Mouse (Mus musculus) frontal cortex, postnatal 25 days (tissue): ENCODE data around the gene Hnrnpab.

Experiments used
- DNase-seq, 2 experiments: peaks; one replicate each; pipeline ENCODE4 v3.0.0; 2022; ENCODE audit warnings: low spot score in 2 of 2

The Hnrnpab gene

GRCm38 (mm10) chr11:51565951-51566350 lies 40.7 kb downstream of the Hnrnpab start:
- DNase-seq, result no peak

- no peak for DNase-seq
These were observed 41.6 kb downstream of the Hnrnpab start for GRCm38 (mm10) chr11:51565062-51565461.

DNA sequence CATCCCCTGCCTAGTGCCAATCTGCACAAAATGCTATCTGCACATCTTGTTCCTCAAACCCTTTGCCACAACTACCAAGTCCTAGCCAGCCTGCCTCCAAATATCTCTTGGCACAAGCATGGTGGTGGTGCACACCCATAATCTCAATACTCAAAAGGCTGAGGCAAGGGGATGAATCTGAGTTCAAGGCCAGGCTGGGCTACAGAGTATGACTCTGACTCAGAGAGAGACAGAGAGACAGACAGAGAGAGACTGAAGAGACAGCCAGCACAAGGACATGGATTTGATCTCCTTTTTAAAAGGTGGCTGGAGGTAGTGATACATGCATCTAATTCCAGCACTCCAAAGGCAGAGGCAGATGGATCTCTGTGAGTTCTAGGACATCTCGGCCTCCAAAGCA lies 43.4 kb downstream of the Hnrnpab start:
- no peak for DNase-seq

DNA sequence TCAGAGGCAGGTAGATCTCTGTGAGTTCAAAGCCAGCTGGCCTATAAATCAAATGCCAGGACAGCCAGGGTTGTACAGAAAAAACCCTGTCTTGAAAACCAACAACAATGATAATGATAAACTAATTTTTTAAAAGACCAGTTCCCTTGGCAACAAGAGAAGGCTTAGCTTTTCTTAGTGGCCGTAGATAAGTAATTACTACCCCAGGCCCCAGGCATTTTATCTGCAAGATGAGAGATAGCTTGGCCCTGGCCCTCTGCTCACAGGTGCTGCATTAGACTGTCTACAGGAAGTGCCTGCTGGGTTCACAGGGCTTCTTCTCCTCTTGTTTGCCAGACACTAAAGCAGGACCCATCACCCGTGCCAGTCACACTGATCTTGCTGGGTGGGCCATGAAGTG lies 51.6 kb downstream of the Hnrnpab start:
- DNase-seq, result no peak

GRCm38 (mm10) chr11:51554590-51554989 lies 52.1 kb downstream of the Hnrnpab start:
- DNase-seq, result no peak

DNA sequence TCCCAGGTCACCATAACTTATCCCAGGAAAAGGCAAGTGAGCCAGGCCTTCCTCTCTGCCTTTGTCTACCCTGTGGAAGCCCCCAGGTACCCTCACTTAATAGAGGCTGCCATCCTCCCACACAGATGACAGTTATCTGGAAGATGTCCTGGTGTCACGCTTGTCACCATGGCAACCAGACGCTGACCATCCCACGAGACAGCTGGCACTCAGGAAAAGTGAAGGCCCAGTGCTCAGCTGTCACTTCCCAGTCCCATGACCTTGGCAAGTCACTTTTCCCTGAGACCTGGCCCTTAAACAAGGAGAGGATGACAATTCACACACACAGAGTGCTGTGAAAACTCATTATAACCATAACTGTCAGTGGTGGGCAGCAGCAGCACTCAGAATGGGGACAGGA lies 54.6 kb downstream of the Hnrnpab start:
- DNase-seq, result no peak

GRCm38 (mm10) chr11:51551253-51551652 lies 55.4 kb downstream of the Hnrnpab start:
- no peak for DNase-seq
